Mouse (Mus musculus): ENCODE measurements at regions not wholly inside any gene's neighbourhood (a gene's known extent, or its start where the extent isn't known, plus 50 kb on each side); places are given as distances from the start of the nearest gene placed in this dataset.

DNA sequence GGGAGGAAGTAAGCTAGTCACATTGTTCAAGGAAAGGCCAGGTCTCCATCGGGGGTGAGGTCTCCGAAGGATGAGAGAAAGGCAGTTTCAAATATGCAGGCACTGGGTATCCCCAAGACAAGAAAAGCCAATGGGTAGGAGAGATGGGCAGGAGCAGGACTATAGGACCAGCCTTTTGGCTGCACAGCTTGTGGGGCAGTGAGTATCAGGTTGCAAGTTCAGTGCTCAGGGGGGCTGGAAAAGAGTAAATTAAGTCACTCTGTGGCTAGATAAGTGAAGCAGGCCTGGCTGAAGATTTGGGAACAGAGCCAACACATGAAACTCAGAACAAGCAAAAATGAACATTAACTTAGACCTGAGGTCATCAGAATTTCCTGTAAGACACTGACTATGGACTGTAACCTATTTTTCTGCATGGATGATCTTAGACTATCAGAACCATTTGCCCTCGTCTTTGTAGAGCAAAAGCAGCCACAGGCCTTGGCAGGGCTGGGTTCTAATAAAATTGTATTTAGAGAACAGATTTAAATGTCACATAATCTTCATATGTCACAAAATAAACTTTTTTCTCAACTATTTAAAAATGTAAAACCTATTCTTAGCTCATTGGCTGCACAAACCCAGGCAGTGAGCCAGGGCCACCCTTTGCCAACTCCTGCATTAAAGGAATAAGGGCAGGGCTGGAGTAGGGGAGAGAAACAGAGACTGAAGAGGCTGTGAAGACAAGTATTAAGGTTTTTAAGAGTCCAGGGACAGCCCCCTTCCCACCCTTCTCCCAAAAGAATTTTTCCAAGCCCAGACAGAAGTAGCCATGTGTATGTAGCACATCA is 354.0 kb upstream of the Tmc3 start:
- TF ChIP-seq MYOG (IDR thresholded peaks at IDR 0.05; ENCODE audit: control insufficient read depth, extremely low read depth, insufficient read length) (no peak), CTCF (IDR thresholded peaks at IDR 0.05; ENCODE audit: control insufficient read depth, insufficient read depth, insufficient read length) (no peak), CEBPB (IDR thresholded peaks at IDR 0.05; ENCODE audit: low read depth) (no peak), USF1 (IDR thresholded peaks at IDR 0.05; ENCODE audit: low read depth) (no peak), FOSL1 (IDR thresholded peaks at IDR 0.05; ENCODE audit: insufficient read depth, low read length, poor library complexity, severe bottlenecking) (no peak), MAX (IDR thresholded peaks at IDR 0.05) (no peak), MYOD1 (IDR thresholded peaks at IDR 0.05; ENCODE audit: control insufficient read depth, insufficient read length, low read depth) (no peak)

Measured in C2C12 (cell line).